Mouse (Mus musculus): ENCODE measurements at regions not wholly inside any gene's neighbourhood (a gene's known extent, or its start where the extent isn't known, plus 50 kb on each side); places are given as distances from the start of the nearest gene placed in this dataset.

DNA sequence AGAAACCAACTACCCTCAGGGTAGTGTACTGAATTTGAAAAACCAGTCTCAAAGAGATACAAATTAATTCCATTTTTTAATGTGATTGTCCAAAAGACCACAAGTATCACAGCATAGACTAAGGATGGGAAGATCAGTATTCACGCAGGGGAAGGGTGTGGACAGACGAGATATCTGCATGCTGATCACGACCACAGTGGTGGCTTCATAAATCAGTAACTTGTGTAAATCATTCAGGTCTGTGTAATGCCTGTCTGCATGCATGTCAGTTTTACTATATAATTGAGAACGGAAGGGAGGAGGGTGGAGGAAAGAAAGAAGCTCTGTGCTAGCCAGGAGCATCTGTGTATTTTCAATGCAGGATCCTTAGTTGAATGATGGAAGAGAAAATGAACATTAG, 462.3 kb upstream of the Mctp2 start:
- Histone ChIP-seq H3K9me3 (ENCODE audit: low read length) (no peaks in the 10 kb centered on the region), H3K27me3 (ENCODE audit: insufficient read depth, low read length) (no peaks in the 10 kb centered on the region), H3K9ac (no peak overlapping the region), H3K4me2 (ENCODE audit: low read depth) (no peak overlapping the region), H3K4me1 (ENCODE audit: insufficient read depth) (no peaks in the 10 kb centered on the region), H3K27ac (ENCODE audit: low read depth, low read length) (no peak overlapping the region), H3K36me3 (ENCODE audit: insufficient read depth) (no peaks in the 10 kb centered on the region), H3K4me3 (ENCODE audit: low read depth, low read length) (no peak overlapping the region)
- WGBS, result 77% methylated on average over 4 of the region's 4 CpGs
- no peak for TF ChIP-seq CTCF (IDR thresholded peaks at IDR 0.05; ENCODE audit: low read depth)
- no peak for ATAC-seq
- DNase-seq, result no peak

DNA sequence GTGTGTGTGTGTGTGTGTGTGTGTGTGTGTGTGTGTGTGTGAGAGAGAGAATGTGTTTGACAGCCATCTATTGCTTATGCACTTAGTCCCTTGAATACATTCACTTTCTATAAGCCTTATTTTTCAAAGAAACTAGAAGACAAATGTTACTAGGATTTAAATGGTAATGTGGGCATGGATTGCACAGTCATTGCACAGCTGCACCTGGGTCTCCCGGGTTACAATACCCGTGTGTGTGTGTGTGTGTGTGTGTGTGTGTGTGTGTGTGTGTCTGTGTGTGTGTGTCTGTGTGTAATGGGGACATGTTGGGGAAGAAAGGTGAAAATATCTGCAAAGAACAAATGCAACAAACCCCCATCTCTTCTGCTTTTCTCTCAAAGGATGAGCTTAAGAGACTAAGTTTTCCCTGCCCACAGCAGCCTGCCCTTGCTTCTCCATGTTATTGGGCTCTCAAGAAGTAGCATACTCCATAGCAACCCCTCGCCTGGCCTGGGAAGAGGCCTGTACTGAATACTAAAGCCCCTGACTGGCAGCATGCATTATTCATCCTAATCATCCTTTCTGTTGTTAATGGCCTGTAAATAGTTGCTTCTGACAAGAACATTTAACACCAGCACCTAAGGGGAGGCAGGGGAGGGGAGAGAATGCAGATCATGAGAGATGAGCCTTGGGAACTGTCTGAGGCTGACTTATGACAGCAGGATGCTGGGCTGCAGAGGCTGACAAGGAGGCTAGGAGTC, 467.8 kb upstream of the Mctp2 start:
- Histone ChIP-seq H3K27ac (ENCODE audit: low read depth, low read length) (no peak overlapping the region), H3K36me3 (ENCODE audit: insufficient read depth) (no peaks in the 10 kb centered on the region)
- peak; percentile 32 for DNase-seq

GRCm38 (mm10) chr7:72774771-72775119, 468.3 kb upstream of the Mctp2 start:
- Histone ChIP-seq H3K9ac (no peak overlapping the region), H3K9me3 (ENCODE audit: low read length) (no peaks in the 10 kb centered on the region), H3K27me3 (ENCODE audit: insufficient read depth, low read length) (no peaks in the 10 kb centered on the region), H3K4me3 (ENCODE audit: low read depth, low read length) (no peak overlapping the region), H3K36me3 (ENCODE audit: insufficient read depth) (no peaks in the 10 kb centered on the region), H3K4me2 (ENCODE audit: low read depth) (no peak overlapping the region), H3K4me1 (ENCODE audit: insufficient read depth) (no peaks in the 10 kb centered on the region; the same call in 1 of the 2 replicates), H3K27ac (ENCODE audit: low read depth, low read length) (no peak overlapping the region)
- WGBS, result 51% methylated on average over 3 of the region's 3 CpGs
- no peak for TF ChIP-seq CTCF (IDR thresholded peaks at IDR 0.05; ENCODE audit: low read depth)
- DNase-seq, result no peak
- no peak for ATAC-seq

More for the DNA sequence above, 467.8 kb upstream of the Mctp2 start:
- no peak overlapping the region for H3K4me2 ChIP-seq (ENCODE audit: low read depth)
- H3K9ac ChIP-seq, result no peak overlapping the region
- H3K27me3 ChIP-seq (ENCODE audit: insufficient read depth, low read length), result no peaks in the 10 kb centered on the region
- ATAC-seq, result peak; percentile 80
- no peaks in the 10 kb centered on the region; the same call in 1 of the 2 replicates for H3K4me1 ChIP-seq (ENCODE audit: insufficient read depth)
- TF ChIP-seq CTCF (IDR thresholded peaks at IDR 0.05; ENCODE audit: low read depth), result no peak
- H3K9me3 ChIP-seq (ENCODE audit: low read length), result no peaks in the 10 kb centered on the region
- no peak overlapping the region for H3K4me3 ChIP-seq (ENCODE audit: low read depth, low read length)
- WGBS, result 25% methylated on average over 3 of the region's 3 CpGs

DNA sequence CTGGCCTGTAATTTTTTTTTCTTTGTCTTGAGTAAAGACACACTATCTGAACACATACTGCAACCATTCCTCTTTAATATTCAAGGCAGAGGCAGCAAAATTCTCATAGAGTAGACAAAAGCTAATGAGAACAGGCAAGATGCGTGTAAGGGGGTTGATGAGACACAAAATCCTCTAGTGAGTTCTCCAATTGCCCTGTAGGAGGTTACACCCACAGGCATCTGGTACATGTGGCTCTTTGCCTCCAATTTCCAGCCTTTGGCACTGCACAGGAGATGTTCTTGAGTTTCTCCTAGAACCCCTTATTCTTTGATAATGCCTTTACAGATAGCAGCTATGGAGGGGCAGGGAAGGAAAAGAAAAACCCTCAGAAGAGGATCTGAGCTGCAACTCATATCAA, 480.9 kb upstream of the Mctp2 start:
- WGBS, result 72% methylated on average over 1 of the region's 1 CpGs
- Histone ChIP-seq H3K4me3 (ENCODE audit: low read depth, low read length) (no peak overlapping the region), H3K4me1 (ENCODE audit: insufficient read depth) (no peaks in the 10 kb centered on the region), H3K4me2 (ENCODE audit: low read depth) (no peak overlapping the region), H3K9ac (no peak overlapping the region), H3K36me3 (ENCODE audit: insufficient read depth) (no peaks in the 10 kb centered on the region), H3K9me3 (ENCODE audit: low read length) (no peaks in the 10 kb centered on the region), H3K27me3 (ENCODE audit: insufficient read depth, low read length) (no peaks in the 10 kb centered on the region), H3K27ac (ENCODE audit: low read depth, low read length) (no peak overlapping the region)
- DNase-seq, result no peak
- TF ChIP-seq CTCF (IDR thresholded peaks at IDR 0.05; ENCODE audit: low read depth), result no peak
- ATAC-seq, result no peak

DNA sequence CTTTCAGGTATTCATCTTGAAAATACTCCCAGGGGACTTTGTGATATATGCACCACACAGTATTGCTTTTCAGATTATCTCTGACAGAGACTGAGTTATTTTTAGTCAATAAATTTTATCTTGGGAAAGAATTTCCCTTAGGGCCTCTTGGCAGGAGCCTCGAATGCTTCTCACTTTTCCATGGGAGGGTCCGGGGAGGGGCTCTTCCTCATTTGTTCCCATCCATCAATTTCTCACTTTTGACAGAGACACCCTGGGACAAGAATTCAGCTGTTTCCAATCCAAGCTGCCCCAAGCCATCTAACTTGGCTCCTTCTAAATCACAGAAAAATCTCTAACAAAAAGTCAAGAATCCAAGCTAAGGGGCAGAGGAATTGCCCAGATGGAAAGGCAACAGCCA, 481.9 kb upstream of the Mctp2 start:
- Histone ChIP-seq H3K27me3 (ENCODE audit: insufficient read depth, low read length) (no peaks in the 10 kb centered on the region), H3K4me1 (ENCODE audit: insufficient read depth) (no peaks in the 10 kb centered on the region), H3K4me3 (ENCODE audit: low read depth, low read length) (no peak overlapping the region), H3K27ac (ENCODE audit: low read depth, low read length) (no peak overlapping the region), H3K36me3 (ENCODE audit: insufficient read depth) (no peaks in the 10 kb centered on the region), H3K9ac (no peak overlapping the region), H3K4me2 (ENCODE audit: low read depth) (no peak overlapping the region), H3K9me3 (ENCODE audit: low read length) (no peaks in the 10 kb centered on the region)
- DNase-seq (no peak), ATAC-seq (no peak)
- 58% methylated on average over 2 of the region's 2 CpGs for WGBS
- TF ChIP-seq CTCF (IDR thresholded peaks at IDR 0.05; ENCODE audit: low read depth), result no peak

DNA sequence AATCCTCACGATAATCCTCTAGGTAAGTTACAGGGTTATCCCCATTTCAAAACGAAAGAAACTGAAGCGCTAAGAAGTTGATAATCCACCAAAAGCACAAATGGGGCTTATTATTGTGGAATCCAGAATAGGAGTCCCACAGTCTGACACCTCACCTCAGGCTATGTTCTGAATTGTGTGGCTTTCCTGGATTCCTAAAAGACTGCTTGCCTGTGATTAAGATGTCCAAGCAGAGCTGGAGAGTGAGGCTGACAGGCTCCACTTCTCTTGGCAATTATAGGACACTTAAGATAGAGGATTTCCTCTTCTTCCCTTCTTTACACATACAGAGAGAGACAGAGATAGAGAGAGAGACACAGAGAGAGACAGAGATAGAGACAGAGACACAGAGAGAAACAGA, 515.7 kb upstream of the Mctp2 start:
- H3K4me2 ChIP-seq (ENCODE audit: low read depth), result no peak overlapping the region
- no peak overlapping the region for H3K9ac ChIP-seq
- no peaks in the 10 kb centered on the region for H3K36me3 ChIP-seq (ENCODE audit: insufficient read depth)
- TF ChIP-seq CTCF (IDR thresholded peaks at IDR 0.05; ENCODE audit: low read depth), result no peak
- H3K4me3 ChIP-seq (ENCODE audit: low read depth, low read length), result no peak overlapping the region
- no peak overlapping the region for H3K27ac ChIP-seq (ENCODE audit: low read depth, low read length)
- no peak for ATAC-seq
- no peak for DNase-seq
- H3K9me3 ChIP-seq (ENCODE audit: low read length), result no peaks in the 10 kb centered on the region
- H3K27me3 ChIP-seq (ENCODE audit: insufficient read depth, low read length), result no peaks in the 10 kb centered on the region
- H3K4me1 ChIP-seq (ENCODE audit: insufficient read depth), result no peaks in the 10 kb centered on the region
- WGBS, result 83% methylated on average over 3 of the region's 3 CpGs

DNA sequence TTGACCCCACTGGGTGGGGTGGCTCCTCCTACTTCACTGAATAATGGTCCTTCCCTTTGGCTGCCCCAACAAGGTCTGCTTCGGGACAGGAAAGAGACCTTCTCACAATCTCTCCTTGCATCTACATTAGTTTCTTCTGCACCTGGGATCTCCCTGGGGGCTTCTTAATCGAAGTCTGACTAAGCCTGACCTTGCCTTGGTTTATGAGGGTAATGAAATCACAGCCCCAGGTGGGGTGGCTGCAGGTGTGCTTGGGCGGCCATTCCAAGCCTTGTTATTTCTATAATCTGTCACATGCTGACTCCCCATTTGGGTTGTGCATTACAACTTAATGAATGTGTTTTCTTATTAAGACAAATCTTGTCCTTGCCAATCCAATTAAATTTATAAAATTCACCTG, 520.2 kb upstream of the Mctp2 start:
- Histone ChIP-seq H3K4me1 (ENCODE audit: insufficient read depth) (no peaks in the 10 kb centered on the region), H3K27me3 (ENCODE audit: insufficient read depth, low read length) (no peaks in the 10 kb centered on the region), H3K36me3 (ENCODE audit: insufficient read depth) (no peaks in the 10 kb centered on the region), H3K9ac (no peak overlapping the region), H3K27ac (ENCODE audit: low read depth, low read length) (no peak overlapping the region), H3K4me3 (ENCODE audit: low read depth, low read length) (no peak overlapping the region), H3K4me2 (ENCODE audit: low read depth) (no peak overlapping the region), H3K9me3 (ENCODE audit: low read length) (no peaks in the 10 kb centered on the region)
- ATAC-seq (no peak), DNase-seq (no peak)
- TF ChIP-seq CTCF (IDR thresholded peaks at IDR 0.05; ENCODE audit: low read depth), result no peak
- 87% methylated on average over 3 of the region's 3 CpGs for whole genome bisulfite sequencing
